Mouse (Mus musculus) inflammation-experienced regulatory T-cells, adult 6 months (primary cell): ENCODE results near the gene Zfp668. TPM values are rescaled to one million over a fixed set of nuclear protein-coding genes. Genes with fewer than 3 reads are reported as not detected.

Source experiments
- ATAC-seq: one replicate; pipeline ENCODE4 v1.8.0; 2017
- polyA plus RNA-seq, 3 experiments: library from polyadenylated mRNA; unstranded; fragments of 100-300 nt; shearing (Covaris generic); gene quantifications; one replicate each; pipeline ENCODE4 v1.2.1; 2017

Zfp668 gene
- polyA plus RNA-seq, 3 experiments from 2014 or later, result 8.6 to 11.1 (median 10.7) TPM

DNA sequence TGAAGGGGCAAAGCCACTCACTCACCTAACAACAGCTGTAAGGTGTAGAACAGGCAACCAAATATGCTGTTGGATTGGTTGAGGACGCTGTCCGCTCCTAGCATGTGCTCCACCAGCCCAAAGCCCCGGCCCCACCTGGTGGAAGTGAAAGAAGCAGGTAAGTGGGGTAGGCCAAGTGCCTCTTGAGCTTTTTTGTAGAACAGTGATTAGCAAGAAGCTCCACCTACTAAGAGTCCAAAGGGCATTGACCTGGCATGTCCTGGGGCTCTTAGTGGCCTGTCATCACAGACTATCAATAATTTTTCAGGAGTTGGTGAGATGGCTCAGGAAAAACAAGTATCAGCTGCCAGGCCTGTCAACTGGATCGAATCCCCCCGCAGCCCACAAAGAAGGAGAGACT, 17.9 kb upstream of the Zfp668 start:
- ATAC-seq, result no peak

DNA sequence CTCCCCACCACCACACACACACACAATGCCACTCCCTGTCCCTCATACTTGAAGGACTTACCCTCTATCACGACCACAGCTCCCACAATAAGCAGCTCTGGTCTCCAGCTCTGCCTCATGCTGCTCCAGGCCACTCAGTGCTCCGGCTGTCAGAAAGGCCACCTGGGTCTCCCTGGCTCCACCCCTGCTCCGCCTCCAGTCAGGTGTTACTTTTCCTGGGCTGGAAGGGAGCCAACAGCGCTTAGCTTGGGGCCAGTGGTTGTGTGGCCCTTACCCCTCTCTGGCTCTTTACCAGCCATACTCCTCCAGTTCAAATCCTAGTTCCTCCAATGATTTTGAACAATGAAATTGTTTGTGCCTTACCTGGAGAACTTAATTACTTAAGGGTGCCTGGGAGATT, 14.2 kb upstream of the Zfp668 start, which contains the start of gene Prss53:
Prss53 (minus strand) TSS at position 173 of the 400 bp plus-strand sequence.
- ATAC-seq, result no peak

DNA sequence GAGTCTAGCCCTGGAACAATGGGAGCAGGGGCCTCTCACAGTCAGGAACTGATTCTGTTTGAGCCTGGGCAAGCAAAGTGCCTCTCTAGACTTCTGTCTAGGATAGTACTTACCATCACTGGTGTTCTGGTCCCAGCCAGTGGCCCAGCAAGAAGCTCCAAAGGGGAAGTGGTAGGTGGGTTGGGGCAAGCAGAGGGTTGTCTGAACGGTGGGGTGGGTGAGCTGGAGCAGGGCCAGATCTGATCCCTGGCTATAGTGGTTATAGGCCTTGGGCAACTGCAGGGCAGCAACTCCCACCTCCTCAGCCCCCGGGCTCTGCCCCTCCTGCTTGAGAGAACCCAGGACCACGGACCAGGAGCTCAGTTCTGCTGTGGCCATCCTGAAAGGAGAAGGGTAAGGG, 12.2 kb upstream of the Zfp668 start:
- ATAC-seq, result no peak

DNA sequence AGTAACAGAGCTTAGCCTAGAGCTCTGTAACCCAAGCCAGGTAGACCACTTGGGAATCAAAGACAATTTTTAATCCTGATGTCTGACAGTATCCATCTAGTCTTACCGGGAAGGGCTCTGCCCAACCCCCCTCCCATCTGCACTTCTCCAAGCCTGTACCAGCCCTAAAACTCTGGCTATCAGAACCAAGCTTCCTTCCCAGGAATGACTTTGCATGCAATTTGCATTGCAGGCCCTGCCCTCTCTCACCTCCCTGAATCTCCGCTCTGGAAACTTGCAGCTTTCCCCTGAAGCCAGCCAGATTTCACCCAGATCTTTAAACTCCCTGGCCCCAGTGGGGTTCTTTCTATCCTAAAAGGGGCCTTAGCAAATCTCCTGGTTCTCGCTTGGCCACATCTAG, 11.2 kb upstream of the Zfp668 start:
- ATAC-seq, result no peak

DNA sequence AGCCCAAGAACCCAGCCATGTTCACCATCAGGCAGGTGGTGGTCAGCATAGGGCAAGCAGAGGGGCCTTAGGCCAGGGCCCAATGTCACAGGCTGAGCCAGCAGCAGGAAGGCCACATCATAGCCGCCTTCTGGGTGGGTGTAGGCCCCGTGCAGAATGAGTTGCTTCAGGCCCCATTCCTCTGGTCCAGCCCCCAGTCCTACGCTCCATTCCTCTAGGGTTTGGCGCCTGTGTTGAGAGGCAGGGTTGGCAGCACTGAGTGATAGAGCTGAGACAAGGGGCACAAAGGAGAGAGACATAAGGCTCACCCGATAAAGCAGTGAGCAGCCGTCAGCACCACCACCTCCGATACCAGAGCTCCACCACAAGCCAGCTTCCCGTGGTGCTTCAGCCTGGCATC, 10.6 kb upstream of the Zfp668 start:
- ATAC-seq, result no peak

DNA sequence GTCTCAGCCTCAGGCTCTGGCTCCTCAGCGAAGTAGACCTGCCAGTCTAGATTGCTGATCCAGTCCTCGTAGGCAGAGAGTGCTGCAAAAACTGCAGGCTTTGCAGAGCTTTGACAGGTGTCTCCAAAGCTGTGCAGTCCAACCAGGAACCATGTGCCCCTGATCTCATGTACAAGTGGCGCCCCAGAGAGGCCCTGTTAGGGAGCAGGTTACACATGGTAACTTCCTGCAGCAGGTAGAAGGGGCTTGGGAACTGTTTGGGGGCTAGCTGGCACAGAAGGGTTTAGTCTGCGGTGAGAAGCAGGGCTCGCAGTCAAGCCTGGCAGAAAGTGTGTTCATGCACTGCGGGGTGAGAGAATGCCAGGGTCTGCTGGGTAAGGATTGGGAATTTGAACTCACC, 9.9 kb upstream of the Zfp668 start:
- no peak for ATAC-seq

DNA sequence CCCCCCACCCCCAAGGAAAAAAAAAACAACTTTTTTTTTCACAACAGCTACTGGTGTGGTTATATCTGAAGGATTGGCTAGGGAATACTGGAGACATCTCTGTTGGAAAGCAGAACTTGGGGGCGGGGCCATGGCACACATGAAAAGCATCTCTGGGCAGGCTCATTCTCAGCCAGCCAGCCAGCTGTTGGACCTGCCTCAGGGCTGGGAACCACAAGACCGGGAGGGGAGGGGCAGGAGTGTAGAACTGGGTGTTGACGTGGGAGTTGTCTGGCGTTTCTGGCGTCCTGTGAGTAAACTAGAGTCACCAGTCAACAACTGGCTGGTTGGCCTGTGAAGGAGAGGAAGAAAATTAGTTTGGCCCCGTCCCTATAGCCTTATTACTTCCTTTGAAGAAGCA, 9.3 kb upstream of the Zfp668 start:
- ATAC-seq, result no peak

DNA sequence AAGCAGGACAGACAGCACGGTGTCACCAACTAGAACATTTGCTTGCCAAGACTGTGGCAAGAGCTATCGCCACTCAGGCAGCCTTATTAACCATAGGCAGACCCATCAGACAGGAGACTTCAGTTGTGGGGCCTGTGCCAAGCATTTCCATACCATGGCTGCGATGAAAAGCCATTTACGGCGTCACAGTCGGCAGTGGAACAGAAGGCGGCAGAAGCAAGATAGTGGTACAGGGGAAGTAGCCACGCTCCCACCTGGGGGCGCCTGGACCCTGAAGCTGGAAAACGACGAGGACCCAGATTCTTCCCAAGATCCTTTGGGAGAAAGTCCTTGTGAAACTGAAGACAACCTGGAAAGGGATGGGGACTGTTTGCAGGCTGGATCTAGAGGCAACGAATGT, 3.8 kb upstream of the Zfp668 start:
- ATAC-seq, result no peak

DNA sequence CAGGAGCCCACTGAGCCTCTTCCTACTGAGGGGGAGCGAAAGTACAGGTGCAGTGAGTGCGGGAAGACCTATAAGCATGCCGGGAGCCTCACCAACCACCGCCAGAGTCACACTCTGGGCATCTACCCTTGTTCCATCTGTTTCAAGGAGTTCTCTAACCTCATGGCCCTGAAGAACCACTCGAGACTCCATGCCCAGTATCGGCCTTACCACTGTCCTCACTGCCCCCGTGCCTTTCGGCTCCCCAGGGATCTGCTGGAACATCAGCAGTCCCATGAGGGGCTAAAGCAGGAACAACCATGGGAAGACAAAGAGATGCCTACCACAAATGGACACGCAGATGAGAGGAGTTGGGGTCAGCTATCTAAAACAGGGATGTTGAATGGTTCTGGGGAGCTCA, 2.7 kb upstream of the Zfp668 start:
- no peak for ATAC-seq

DNA sequence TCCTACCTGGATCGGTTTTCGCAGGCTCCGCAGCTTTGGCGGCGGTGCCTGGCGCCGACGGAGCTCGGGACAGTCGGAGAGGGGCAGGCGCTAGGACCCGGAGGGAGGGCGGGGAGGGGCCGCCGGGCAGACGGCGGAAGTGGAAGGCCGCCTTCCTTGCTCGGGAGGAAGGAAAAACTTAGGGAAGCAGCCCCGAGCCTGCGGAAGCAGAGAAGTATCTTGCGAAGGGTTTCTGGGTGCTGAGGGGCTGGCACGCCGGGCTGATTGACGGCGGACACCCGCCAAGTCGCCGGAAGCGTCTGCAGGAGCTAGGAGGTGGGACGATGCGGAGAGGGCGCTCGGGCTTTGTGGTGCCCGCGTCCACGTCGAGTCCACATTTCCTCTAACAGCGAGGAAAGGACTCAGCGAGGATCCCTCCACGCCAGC, 574 bp downstream of the Zfp668 start, which contains the start of gene Zfp646:
Zfp646 (plus strand) TSS at position 181 of the 426 bp plus-strand sequence.
- peak; percentile 44 for ATAC-seq

DNA sequence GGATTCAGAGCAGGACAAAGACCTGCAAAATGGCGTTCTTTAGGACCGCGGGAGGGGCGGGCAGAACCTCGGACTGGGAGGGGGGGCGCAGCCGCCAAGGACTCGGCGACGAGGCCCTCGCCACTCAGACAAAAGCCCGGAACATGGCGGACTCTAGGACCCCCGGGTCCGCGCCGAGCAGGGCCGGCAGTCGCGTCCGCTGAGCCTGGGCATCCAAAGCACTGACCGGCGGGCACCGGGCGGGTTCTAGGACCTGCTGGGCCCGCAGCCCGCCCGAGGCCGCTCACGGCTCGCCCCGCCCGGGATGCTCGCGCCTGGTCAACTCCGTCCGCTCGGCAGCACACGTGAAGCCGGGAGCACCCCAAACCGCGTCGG, 1.0 kb downstream of the Zfp668 start:
- peak; percentile 67 for ATAC-seq

DNA sequence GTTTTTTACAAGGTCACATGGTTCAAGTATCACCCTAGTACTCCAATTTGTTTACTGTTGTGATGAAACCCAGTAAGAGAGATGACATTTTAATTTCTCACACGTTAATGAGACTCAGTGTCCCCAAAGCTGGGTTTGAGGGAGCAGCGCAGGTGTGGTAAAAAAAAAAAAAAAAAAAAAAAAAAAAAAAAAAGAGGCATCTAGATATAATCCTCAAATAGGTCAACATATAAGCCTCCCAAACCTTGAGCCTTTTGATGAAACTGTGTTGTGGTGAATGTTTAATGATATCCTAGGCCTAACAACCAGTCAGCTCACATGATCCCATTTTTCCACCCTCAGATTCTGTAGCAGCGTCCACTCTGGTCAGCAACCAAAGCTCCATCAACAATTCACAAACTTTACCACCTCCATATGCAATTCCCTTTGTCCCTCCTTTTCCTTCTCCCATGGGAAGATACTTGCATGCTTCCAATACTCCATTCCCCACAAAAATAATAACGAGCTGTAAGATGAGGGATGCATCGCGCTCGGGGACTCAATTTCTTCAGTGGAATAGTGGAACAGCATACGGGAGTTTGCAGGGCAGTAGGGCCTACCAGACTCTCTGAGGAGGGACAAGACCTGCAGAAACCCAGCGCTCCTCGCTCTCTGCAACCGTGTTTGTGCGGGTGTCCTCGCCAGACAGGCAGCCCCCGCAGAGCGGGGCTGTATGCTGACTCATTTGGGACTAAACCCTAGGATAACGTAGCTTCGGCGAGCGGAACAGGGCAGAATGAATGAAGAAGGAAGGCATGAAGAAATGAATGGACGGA, 1.6 kb downstream of the Zfp668 start:
- ATAC-seq, result peak; percentile 26

DNA sequence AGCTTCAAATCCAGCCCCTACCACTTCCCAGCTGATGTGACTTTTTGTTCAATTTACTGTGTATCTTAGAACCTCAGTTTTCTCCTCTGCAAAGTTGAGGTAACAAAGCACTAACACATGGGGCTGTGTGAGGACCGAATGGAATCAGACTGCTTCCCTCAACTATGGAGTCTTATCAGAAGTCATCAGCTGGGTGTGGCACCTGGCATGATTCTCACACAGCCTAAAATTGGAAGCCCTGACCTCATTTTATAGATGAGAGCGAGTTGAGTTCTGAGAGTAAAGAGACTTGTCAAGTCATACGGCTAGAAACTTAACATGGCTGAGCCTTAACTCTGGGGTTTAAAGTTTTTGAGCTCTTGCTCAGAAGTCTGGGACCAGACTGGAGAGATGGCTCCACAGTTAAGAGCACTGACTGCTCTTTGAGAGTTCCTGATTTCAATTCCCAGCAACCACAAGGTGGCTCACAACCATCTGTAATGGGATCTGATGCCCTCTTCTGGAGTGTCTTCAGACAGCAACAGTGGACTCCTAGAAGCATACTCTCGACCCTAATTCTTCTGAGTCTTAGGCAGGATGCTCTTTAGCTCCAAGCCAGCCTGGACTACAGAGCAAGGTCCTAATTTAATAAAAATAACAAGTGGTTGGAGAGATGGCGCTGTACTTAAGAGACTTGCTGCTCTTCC, 6.3 kb downstream of the Zfp668 start:
- ATAC-seq, result no peak

DNA sequence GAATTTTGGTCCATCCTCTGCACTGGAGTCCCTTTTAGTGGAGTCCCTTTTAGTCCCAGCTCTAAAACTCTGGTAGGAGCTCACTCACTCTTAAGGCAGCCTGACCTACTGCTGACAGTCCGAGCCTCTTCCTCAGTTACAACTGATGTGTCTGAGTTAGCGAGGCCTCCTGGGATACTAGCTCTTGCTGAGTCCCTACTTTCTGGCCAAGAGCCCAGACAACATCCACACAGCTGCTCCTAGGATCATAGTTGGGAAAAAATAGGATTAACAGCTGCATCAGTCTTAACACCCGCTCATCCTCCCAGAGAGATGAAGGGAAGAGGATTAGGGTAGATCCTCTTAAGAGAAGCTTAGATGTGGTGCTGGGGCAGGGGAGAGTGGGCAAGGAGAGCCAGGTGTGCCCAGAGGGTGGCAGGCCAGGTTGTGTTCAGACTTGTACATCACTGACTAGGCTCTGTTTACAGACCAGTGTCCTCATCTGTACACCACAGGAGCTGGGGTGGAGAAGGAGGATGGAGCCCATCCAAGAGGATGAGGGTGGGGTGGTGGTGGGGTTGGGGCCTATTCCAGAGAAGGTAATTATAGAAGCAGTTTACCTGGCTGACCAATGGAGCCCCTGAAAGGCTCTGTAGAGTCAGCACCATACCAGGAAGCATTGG, 7.3 kb downstream of the Zfp668 start:
- ATAC-seq, result no peak

DNA sequence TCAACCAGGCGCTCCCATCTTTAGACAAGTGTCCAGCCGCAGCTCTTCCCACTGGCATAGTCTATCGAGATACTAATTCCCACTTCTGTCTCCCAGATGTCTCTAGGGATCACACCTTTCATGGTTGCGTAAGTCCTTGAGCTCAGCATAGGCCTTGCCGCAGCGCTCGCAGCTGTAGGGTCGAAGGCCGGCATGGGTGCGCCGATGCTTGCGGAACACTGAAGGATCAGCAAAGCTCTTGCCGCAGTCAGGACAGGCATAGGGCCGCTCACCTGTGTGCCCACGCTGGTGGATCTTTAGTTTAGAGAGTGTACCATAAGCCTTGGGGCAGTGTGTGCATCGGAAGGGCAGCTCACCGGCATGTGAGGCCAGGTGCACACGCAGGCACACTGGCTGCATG, 9.0 kb downstream of the Zfp668 start:
- ATAC-seq, result no peak

DNA sequence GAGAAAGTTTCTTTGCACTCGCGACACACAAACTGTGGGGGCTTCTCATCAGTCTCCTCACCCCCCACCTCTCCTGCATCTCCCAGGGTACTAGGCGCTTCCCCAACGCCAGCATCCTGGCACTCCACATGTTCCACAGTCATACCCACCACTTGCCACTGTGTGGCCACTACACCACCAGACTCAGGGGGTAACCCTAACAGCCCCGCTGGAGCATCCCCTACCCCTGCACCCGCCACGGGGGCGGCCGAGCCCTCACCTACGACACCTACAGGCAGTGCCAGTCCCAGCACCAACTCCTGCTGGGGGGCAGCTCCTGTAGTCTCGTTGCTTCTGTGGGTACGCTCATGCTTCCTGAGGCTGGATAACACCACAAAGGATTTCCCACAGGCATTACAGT, 10.2 kb downstream of the Zfp668 start:
- ATAC-seq, result no peak

DNA sequence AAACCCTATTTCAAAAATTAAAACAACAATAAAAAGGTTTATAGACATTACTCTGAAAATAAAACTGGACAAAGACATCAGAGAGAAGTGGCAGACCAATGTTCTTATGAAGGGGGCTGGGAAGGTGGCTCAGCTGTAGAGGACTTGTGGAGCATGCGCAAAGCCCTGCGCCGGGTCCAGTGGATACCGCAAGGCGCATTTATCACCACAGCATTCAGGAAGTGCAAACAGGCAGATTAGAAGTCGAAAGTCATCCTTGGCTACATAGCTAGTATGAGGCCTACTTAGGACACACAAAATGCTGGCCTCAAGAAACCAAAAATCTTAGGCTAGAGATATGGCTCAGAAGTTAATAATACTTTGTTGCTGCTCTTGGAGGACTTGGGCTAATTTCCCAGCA, 18.4 kb downstream of the Zfp668 start:
- no peak for ATAC-seq

DNA sequence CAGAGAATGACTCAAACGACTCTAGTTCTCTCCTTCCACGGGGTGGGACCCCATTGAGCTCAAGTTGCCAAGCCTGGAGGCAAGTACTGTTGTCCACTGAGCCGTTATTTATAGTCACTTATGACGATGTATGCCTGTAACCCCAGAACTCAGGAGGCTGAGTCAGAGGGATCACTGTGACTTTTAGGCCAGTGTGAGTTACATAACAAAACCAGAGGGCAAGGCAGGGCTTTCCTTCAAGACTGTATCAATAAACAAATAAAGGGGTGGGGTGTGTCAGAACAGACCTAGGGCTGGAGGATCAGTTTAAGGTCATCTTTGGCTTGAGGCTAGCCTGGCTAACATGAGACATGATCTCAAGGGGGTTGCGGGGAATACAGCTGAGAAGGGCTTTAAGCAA, 25.7 kb downstream of the Zfp668 start:
- no peak for ATAC-seq

DNA sequence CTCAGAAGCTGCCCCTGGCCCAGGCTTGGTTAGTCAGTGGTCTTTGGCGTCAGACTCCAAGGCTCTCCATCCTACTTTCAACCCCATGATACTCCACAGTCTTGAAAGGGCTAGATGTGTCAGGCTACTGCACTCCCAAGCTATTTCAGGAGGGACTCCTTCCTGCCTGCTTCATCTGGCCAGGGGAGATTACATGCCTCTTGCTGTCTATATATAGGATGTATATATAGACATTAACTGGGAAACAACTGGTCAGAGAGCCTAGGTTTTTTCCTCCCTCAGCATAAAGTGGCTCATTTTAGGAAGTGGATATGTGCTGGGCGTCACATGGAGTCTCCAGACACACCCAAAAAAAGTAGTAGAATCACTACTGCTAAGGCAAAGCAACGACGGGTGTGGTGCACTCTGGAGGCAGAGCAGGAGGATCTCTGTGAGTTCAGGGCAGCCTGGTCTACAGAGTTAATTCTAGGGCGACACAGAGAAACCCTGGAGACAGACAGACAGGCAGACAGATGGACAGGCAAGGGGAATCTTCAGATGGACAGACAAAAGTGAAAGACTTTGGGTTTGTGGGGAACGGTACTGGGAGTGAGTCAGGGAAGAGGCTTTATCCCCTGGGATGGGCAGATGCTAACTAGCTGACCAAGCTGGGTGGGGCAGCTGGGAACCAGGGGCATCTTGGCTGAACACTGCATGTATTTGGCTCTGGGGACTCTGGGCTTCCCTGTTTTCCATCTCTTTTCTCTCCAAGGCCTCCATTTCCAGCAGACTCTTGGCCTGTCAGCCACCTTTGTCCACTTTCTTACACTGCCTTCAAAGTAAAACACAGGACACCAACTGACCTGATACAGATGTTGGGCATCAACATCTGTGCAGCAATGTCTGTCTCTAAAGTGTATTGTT, 26.4 kb downstream of the Zfp668 start:
- no peak for ATAC-seq

DNA sequence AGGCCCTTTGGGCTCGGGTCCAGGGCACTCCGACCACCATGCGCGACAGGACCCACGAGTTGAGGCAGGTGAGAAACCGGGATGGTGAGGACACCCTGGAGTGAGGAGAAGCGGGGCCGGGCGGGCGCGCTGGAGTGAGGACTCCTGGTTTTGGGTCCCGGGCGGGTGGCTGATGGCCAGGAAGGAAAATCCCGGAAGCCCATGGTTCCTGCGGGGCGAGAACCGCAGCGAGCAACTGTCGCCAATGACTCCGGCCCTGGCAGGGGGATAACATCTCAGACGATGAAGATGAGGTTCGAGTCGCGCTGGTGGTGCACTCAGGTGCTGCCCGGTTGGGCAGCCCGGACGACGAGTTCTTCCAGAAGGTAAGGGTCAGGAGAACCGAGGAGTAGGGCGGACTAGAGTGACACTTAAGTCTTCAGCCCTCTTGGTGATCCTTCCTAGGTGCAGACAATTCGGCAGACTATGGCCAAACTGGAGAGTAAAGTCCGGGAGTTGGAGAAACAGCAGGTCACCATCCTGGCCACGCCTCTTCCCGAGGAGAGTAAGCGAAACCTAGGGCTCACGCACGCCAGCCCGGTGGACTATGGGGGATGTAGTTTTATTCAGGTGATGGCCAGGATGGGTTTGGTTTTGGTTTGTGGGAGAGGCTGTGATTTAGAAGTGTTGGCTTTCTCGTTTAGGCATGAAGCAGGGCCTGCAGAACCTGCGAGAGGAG, 34.5 kb downstream of the Zfp668 start:
- ATAC-seq, result peak; percentile 63

DNA sequence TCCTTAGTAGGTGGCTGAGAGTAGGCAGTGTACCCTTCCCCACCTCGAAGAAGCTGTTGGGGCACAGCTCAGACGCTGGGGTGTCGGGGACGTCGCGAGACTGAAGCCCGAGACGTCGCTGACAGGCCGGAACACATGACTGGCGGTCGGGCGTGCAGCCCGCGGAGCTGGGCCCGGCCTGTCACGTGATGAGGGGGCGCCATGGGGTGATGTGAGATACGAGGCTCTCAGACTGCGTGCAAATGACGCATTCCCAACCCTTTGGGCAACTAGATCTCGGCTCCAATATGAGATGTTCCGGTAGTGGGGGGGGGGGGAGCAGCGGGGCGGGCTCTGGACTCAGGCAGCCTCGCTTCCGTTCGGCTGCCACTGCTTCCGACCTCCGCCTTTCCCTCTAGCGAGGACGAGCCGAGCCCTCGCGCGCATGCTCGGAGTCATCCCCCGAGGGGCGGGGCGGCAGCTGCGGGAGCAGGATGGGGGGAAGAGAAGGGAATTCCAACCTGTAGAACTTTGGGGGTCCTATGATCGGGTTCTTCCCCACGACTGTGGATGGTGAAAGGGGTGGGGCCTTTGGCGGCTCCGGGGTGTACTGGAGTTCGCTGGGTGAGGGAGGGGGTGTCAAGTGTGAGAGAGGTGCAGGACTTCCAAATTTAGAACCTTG, 35.2 kb downstream of the Zfp668 start:
- ATAC-seq, result peak; percentile 83
